Mouse (Mus musculus): ENCODE measurements at regions not wholly inside any gene's neighbourhood (a gene's known extent, or its start where the extent isn't known, plus 50 kb on each side); places are given as distances from the start of the nearest gene placed in this dataset.

- intact Hi-C loops (cut with DNase I): no loop called here
- no peak for DNase-seq
These were observed 120.2 kb upstream of the Ptch1 start for GRCm38 (mm10) chr13:63693636-63694035.

DNA sequence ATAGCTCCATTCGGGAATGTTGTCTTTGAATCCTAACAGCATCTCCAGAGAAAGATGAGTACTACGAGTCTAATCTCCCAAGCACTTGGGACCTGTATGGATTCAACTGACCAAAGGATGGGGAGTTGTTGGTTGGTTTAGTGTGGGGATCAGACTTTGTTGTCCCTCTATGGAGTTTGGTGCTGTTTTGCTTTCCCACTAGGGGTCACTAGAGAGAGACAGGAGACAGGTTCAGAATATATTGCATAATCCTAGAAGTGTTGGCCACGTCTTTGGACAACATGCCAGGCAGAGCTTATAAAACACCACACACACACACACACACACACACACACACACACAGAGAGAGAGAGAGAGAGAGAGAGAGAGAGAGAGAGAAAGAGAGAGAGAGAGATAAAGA, 118.6 kb upstream of the Ercc6l2 start:
- intact Hi-C loops (cut with DNase I): loop anchor here (2.0 to 5.0 kb wide), 4 partner anchors 49 to 340 kb away; no protein-coding TSS in a partner anchor
- peak in 1 of 2 experiments; percentile 13 for DNase-seq

- no peak for DNase-seq
- intact Hi-C loops (cut with DNase I): loop anchor here (5.0 kb wide), 3 partner anchors 52 to 293 kb away; no protein-coding TSS in a partner anchor
These were observed 115.4 kb upstream of the Ercc6l2 start for GRCm38 (mm10) chr13:63699624-63700023.

GRCm38 (mm10) chr13:63700747-63701146, 114.3 kb upstream of the Ercc6l2 start:
- DNase-seq: no peak
- intact Hi-C loops (cut with DNase I): no loop called here

DNA sequence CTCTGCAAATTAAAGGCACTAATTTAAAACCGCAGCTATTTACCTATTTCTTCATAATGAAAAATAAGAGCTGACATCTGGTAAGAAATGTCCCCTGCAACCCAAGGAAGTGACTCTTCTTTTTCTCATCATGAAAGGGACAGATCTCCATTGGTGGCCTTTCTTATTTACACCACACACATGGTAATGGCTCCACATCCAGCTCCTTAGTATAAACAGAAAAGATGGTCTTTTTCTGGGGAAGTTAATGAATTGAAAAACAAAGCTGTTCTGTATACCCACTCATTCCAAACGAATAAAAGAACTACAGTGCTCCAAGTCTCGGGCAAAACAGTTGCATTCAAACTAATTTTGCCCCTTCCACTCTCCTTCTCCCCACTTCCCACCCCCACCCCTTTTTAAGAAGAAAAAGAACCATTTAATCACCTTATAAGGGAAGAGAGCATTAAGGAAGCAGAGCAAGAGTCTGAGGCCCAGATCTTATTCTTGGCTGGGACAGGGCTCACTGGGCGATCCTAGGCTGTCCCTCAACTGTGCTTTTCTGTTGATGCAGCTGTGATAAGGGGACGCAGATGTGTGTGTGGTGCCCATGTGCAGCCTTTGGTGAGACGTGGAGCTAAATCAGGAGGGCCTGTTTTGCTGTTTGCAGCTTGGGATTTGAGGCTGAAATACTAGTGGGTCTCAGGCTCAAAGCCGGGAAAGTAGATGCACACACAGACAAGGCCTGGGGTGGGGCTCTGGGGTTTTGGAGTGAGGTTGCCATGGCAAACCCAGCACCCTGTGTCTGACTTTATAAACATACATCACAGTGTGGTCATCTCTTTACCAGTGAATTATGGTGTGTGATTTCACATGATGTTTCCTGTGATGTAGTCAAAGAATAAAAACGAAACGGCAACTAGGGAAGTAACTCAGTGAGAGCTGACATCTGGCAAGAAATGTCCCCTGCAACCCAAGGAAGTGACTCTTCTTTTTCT, 113.6 kb upstream of the Ercc6l2 start:
- intact Hi-C loops (cut with DNase I): no loop called here
- DNase-seq: no peak

DNA sequence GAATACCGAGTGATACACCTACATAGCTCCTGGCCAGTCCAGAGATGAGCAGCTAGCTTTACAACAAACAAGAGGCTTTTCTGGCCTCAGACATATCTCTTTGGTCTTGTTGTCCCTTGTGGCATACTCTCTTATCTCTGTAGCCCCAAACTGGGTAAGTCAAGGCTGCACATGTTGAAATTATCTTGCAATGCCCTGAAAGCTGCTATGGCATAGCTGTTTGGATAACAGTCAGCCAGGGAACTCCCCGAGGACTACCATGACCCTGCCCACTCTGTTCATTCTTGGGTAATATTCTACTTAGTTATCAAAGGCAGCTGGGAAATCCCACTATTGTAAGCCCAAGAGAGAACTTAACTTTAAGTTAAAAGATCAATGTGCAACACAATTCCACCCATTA, 106.5 kb upstream of the Ercc6l2 start:
- intact Hi-C loops (cut with DNase I): no loop called here
- DNase-seq: no peak

GRCm38 (mm10) chr13:63713137-63713536, 101.9 kb upstream of the Ercc6l2 start:
- DNase-seq: no peak
- intact Hi-C loops (cut with DNase I): no loop called here

GRCm38 (mm10) chr13:63716498-63716897, 98.5 kb upstream of the Ercc6l2 start:
- no peak for DNase-seq
- intact Hi-C loops (cut with DNase I): no loop called here

GRCm38 (mm10) chr13:63717249-63717648, 97.8 kb upstream of the Ercc6l2 start:
- DNase-seq: no peak
- intact Hi-C loops (cut with DNase I): no loop called here

GRCm38 (mm10) chr13:63718782-63719181, 96.3 kb upstream of the Ercc6l2 start:
- DNase-seq: no peak
- intact Hi-C loops (cut with DNase I): no loop called here

GRCm38 (mm10) chr13:63719351-63720207, 95.5 kb upstream of the Ercc6l2 start:
- intact Hi-C loops (cut with DNase I): no loop called here
- peak in 1 of 2 experiments; percentile 7 for DNase-seq

DNA sequence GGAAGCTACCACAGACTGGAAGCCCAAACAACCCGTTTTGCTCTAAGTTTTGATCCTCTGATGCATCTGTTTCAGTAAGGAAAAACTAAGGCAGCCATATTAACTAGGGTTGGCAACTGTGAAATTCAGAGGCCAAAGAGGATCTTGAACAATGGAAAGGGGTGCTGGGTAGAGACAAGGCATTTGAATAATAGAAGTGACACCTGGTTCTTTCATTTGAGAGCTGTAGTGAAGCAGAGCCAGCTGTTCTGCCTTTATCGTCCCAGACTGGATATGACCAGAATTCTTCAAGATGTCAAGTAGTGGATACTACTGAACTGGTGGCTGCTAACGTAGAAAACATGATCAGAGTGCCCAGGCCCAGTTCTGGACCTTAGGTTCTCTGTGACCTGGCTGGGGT, 94.4 kb upstream of the Ercc6l2 start:
- no peak for DNase-seq
- intact Hi-C loops (cut with DNase I): no loop called here

DNA sequence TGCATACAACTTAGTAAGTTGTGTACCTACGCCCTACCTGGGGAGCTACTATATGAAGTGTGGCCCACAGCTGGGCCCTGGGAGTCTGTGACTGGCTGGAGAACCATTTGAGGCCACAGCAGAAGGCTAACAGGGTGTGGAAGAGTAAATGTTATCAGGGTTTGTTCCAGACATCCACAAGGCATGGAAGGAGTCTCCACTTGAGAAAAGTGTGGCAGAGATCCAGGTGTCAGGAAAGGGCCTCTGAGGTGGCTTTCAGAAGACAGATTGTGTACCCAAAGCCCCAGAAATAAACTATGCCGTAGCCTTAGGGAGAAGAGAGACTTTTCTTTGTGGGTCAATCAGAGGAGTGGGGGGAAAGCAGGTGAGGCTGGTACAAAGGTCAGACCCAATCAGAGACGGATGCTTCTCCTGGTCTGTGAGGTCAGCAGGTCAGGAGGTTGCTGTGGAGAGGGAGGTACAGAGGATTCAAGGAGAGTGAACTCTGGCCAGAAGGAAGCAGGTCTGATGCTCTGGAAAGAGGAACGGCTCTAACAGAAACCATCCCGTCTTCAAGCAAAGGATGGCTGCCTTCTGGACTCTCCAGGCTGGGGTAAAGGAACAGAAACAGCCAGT, 93.9 kb upstream of the Ercc6l2 start:
- intact Hi-C loops (cut with DNase I): no loop called here
- no peak for DNase-seq

DNA sequence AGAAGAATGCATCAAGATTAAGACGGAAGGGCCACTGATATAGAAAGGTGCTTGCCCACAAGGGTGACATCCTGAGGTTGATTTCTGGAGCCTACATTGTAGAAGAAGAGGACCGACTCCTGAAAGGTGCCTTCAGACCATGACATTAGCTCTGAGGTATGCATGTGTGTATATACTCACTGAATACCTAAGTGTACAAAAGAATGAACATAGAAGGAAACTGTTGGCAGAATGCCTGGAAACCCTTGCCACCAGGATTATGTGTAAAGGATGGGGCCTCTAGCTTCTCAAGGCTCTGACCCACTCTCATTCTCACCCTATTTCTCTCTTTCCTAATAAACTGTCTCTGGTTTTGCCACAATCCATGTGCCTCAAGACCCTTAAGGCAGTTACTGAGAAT, 90.7 kb upstream of the Ercc6l2 start:
- no peak for DNase-seq
- intact Hi-C loops (cut with DNase I): no loop called here

DNA sequence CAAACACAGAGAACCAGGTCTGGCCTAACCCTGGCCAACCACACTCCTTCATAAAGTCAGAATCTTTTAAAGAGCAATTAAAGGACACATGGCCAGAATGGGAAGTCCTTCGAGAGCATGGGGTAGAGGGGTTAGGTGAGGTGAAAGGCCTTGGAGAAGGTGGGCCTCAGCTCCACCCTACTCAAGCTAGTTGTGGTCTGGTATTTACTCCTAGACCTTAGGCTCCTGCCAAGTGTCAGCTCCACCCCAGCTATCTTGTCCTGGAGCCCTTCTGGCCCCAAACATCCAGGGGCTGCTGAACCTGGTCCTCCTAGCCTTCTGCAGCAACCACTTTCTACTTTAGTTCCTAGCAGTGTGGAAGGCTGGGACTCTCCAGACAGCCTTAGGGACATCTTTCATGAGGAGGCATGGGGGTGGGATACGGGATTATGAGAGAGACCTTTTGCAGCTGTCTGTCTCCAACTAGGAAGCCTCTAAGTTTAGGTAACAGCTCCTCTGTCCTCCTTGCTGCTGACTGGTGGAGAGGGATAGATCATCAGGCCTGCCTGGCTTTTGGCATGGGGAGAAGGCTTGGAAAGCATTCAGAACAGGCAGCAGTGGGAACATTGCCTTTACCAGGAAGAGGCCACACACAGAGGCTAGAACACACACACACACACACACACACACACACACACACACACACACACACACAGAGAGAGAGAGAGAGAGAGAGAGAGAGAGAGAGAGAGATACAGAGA, 90.0 kb upstream of the Ercc6l2 start:
- intact Hi-C loops (cut with DNase I): no loop called here
- no peak for DNase-seq

DNA sequence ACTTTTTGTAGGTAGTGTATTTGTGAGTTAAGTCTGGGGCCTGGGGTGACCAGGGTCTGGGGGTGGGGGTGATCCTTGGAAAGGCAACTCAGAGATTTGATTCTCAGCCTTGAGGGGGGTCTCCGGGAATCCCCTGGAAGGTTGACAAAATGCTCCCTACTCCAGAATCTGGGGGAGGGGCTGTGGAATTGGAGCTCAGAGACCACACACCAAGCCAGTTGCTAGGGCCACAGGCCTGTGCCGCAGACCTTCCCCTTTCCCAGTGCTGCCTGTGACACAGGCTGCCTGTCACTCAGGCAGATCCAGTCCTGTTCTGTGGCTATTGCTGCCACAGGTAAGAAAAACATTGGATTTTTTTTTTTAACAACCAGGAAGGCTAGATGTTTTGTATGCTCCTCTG, 89.0 kb upstream of the Ercc6l2 start:
- intact Hi-C loops (cut with DNase I): no loop called here
- no peak for DNase-seq

DNA sequence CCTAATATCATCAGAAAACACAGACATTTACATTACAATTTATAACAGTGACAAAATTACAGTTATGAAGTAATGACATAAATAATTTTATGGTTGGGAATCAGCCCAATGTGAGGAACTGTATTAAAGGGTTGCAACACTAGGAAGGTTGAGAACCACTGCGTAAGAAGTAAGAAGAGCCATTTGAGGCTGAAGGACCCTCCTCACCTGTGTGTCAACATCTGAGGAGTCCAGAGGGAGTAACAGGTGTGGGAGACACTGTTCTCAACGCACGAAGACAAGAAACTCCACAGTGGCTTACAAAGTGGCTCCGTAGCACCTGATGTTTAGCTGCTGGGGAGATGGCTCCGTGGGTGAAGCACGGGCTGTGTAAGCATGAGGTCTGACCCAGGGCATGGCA, 88.5 kb upstream of the Ercc6l2 start:
- intact Hi-C loops (cut with DNase I): no loop called here
- no peak for DNase-seq

DNA sequence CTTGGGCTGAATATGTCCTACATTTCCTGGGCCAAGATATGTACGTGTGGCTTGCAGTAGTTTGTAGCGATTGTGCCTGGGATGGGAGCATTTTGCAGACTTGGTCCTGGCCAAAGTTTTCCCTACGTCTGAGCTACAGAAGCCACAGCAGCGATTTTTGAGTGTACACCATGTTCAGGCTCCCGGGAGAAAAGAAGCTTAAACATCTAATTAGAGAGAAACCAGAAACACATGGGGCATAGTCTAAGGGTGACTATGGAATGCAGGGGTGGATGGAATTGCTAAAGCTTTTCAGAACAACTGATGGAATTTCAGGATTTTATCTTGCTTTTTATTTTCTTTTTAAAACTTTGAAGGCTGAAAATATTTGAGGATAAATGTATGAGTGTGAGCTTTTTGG, 79.3 kb upstream of the Ercc6l2 start:
- DNase-seq: no peak
- intact Hi-C loops (cut with DNase I): no loop called here

GRCm38 (mm10) chr13:63741879-63742278, 73.2 kb upstream of the Ercc6l2 start:
- DNase-seq: no peak
- intact Hi-C loops (cut with DNase I): no loop called here

DNA sequence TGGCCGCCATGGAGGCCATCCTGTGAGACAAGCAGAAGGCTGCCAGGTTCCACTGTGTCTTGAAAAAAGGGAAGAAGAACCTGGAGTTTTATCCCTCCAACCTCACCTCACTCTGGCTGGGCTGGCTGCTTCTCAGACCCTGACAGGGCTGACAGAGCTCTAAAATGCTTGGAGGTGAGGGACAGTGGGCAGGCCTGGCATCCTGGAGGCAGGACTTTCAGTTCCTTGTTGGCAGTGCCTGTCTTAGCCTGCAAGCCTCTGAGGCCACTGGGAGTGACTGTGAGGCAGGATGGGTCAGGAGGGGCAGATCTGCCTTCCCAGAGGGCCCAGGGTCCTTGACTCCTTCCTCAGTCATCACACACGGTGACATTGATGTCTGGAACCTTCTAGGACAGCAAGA, 66.3 kb upstream of the Ercc6l2 start:
- intact Hi-C loops (cut with DNase I): no loop called here
- DNase-seq: no peak

All from heart, postnatal 36 days (tissue).